Mouse (Mus musculus): ENCODE measurements around the gene Tekt1. TPM values are rescaled to one million over a fixed set of nuclear protein-coding genes. Genes with fewer than 3 reads are reported as not detected.

Gene Tekt1
- polyA plus RNA-seq, 1 experiment from 2014 or later = 1.2 TPM

DNA sequence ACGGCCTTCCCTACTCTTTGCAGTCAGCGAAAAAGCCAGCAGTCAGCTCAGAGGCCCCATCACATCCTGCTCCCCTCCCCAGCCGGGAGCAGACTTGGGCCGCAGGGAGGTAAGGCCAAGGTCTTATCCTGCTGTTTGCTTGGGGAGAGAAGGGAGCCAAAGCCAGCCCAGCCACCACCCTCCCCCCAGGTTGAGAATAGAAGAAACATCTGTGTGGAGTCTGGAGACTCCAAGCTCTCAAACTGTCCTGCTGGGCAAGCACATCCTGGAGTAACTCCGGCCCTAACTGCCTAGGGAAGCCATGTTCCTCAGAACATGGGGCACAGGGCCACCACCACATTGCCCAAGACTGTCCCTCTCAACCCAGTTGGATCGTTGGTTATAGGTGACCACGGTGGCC lies 34.4 kb upstream of the Tekt1 start:
- H3K36me3 ChIP-seq (ENCODE audit: control insufficient read depth, insufficient read depth, low read length) = peaks cover 6% of the 10 kb centered on the region
- H3K4me2 ChIP-seq (replicated peaks; ENCODE audit: low read depth, low read length) = no peak overlapping the region
- ATAC-seq (ENCODE audit: insufficient number of reproducible peaks, insufficient read depth, low FRiP score, low read depth) = peak; percentile 30; the same call in 1 of the 2 replicates
- no peaks in the 10 kb centered on the region for H3K27me3 ChIP-seq (ENCODE audit: control insufficient read depth, insufficient read depth, low read length)
- WGBS = 50% methylated on average over 7 of the region's 7 CpGs
- H3K4me3 ChIP-seq (ENCODE audit: low read depth, low read length) = no peak overlapping the region
- H3K9me3 ChIP-seq (ENCODE audit: control insufficient read depth, low read depth, low read length) = no peaks in the 10 kb centered on the region
- no peak overlapping the region for H3K9ac ChIP-seq (replicated peaks; ENCODE audit: low read depth, low read length)
- peaks cover 22% of the 10 kb centered on the region for H3K4me1 ChIP-seq (ENCODE audit: control insufficient read depth, insufficient read depth, low read length)
- peak overlapping the region; percentile 82; the same call in 1 of the 2 replicates for H3K27ac ChIP-seq (ENCODE audit: low read length)

DNA sequence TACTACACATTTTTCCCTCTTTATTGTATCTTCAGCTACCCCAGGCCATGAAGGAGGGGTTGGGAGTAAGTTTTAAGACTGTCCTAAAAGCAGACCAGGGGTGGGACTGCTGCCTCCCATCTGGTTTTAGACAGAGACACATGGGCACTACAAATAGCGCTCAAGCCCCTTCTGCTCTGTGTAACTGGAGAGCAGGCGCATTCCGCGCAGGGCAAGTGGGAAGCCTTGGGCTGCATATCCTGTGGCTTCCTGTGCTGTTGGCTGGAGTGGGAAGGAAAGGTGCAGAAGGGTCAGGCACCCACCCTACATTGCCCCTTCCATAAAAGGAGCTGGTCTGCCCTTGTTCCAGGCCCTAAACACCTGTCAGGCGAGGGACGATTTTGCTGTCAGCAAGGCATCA lies 33.4 kb upstream of the Tekt1 start:
- Histone ChIP-seq H3K4me3 (ENCODE audit: low read depth, low read length) (no peak overlapping the region), H3K27me3 (ENCODE audit: control insufficient read depth, insufficient read depth, low read length) (no peaks in the 10 kb centered on the region), H3K4me2 (replicated peaks; ENCODE audit: low read depth, low read length) (no peak overlapping the region), H3K9ac (replicated peaks; ENCODE audit: low read depth, low read length) (no peak overlapping the region), H3K27ac (ENCODE audit: low read length) (no peak overlapping the region), H3K9me3 (ENCODE audit: control insufficient read depth, low read depth, low read length) (no peaks in the 10 kb centered on the region), H3K4me1 (ENCODE audit: control insufficient read depth, insufficient read depth, low read length) (peaks cover 22% of the 10 kb centered on the region), H3K36me3 (ENCODE audit: control insufficient read depth, insufficient read depth, low read length) (peaks cover 6% of the 10 kb centered on the region)
- 71% methylated on average over 6 of the region's 6 CpGs for WGBS
- ATAC-seq (ENCODE audit: insufficient number of reproducible peaks, insufficient read depth, low FRiP score, low read depth) = no peak

DNA sequence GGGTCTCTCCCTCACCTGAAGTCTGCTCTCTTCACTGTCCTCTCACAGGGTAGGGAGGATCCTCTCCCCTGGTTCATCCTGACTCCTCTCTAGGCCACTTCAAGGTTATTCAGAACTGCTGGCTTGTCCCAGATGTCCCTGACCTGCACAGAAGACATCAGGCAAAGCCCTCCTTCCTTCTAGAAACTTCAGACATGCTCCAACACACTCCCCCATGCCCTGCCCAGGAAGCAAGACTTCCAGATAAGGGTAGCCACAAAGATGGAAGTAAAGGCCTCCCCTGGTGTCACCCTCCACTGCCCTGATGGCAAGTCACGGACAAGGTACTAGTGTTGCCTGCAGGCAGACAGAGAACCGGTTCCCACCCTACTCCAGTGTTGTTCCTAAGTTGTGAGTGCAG lies 32.5 kb upstream of the Tekt1 start:
- 59% methylated on average over 2 of the region's 2 CpGs for WGBS
- Histone ChIP-seq H3K9me3 (ENCODE audit: control insufficient read depth, low read depth, low read length) (no peaks in the 10 kb centered on the region), H3K36me3 (ENCODE audit: control insufficient read depth, insufficient read depth, low read length) (peaks cover 4% of the 10 kb centered on the region), H3K4me3 (ENCODE audit: low read depth, low read length) (no peak overlapping the region), H3K27me3 (ENCODE audit: control insufficient read depth, insufficient read depth, low read length) (no peaks in the 10 kb centered on the region), H3K4me2 (replicated peaks; ENCODE audit: low read depth, low read length) (no peak overlapping the region), H3K9ac (replicated peaks; ENCODE audit: low read depth, low read length) (no peak overlapping the region), H3K4me1 (ENCODE audit: control insufficient read depth, insufficient read depth, low read length) (peaks cover 22% of the 10 kb centered on the region), H3K27ac (ENCODE audit: low read length) (no peak overlapping the region)
- ATAC-seq (ENCODE audit: insufficient number of reproducible peaks, insufficient read depth, low FRiP score, low read depth) = no peak

DNA sequence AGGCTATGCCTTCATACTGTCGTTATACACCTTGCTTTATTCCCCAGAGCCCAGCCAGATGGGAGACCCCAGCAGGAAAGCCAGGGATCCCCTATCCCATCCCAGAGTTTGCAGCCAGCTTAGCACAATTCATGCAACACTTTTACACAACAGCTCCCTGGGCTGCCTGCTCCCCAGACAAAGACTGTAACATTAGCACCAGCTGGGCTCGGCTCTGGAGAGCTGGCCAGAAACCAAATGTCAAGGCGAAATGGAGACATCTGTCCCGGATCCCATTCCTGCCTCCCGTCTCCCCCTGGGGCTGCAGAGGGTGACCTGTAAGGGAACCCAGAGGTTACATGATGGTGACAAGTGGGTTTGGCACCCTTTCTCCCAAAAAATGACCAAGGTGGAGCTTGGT lies 31.4 kb upstream of the Tekt1 start:
- Histone ChIP-seq H3K27me3 (ENCODE audit: control insufficient read depth, insufficient read depth, low read length) (no peaks in the 10 kb centered on the region), H3K9me3 (ENCODE audit: control insufficient read depth, low read depth, low read length) (no peaks in the 10 kb centered on the region), H3K4me3 (ENCODE audit: low read depth, low read length) (no peak overlapping the region), H3K27ac (ENCODE audit: low read length) (no peak overlapping the region), H3K36me3 (ENCODE audit: control insufficient read depth, insufficient read depth, low read length) (no peaks in the 10 kb centered on the region; the same call in 1 of the 2 replicates), H3K4me1 (ENCODE audit: control insufficient read depth, insufficient read depth, low read length) (peaks cover 22% of the 10 kb centered on the region), H3K4me2 (replicated peaks; ENCODE audit: low read depth, low read length) (no peak overlapping the region), H3K9ac (replicated peaks; ENCODE audit: low read depth, low read length) (no peak overlapping the region)
- 27% methylated on average over 5 of the region's 5 CpGs for WGBS
- no peak for ATAC-seq (ENCODE audit: insufficient number of reproducible peaks, insufficient read depth, low FRiP score, low read depth)

DNA sequence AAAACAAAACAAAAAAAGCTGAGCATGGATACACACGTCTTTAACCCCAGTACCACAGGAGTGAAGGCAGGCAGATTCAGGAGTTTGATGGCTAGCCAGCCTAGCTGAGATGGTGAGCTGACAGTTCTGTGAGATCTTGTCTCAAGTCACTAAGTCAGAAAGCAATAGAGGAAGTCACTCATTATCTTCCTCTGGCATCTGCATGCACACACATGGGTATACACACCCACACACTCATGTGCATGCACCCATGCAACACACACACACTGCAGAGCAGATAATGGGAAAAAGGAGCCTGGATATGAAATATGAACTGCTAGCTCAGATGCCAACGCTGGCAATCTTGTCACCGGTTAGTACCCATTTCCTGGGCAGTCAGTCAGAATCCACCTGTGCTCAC lies 31.0 kb upstream of the Tekt1 start:
- Histone ChIP-seq H3K9ac (replicated peaks; ENCODE audit: low read depth, low read length) (no peak overlapping the region), H3K27ac (ENCODE audit: low read length) (no peak overlapping the region), H3K4me2 (replicated peaks; ENCODE audit: low read depth, low read length) (no peak overlapping the region), H3K27me3 (ENCODE audit: control insufficient read depth, insufficient read depth, low read length) (no peaks in the 10 kb centered on the region), H3K9me3 (ENCODE audit: control insufficient read depth, low read depth, low read length) (no peaks in the 10 kb centered on the region), H3K4me1 (ENCODE audit: control insufficient read depth, insufficient read depth, low read length) (peaks cover 22% of the 10 kb centered on the region), H3K36me3 (ENCODE audit: control insufficient read depth, insufficient read depth, low read length) (no peaks in the 10 kb centered on the region), H3K4me3 (ENCODE audit: low read depth, low read length) (no peak overlapping the region)
- no peak for ATAC-seq (ENCODE audit: insufficient number of reproducible peaks, insufficient read depth, low FRiP score, low read depth)
- 84% methylated on average over 3 of the region's 3 CpGs for WGBS

DNA sequence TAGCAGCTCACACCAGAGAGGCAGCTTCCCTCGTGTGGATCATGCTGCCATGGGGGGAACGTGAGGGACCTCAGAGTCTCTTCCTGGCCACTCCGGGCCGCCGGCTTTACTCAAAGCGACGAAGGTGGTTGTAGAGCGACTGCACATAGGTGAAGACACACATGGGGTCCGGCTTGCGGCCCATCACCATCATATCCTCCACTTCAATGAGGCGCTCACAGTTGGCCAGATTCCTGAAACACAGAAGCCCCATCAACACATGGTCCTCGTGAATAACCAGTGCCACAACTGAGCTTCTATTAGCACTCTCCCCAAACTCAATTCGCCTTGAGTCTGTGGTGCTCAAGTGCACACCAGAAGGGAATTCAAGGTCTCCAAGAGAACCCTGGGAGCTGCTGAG lies 28.9 kb upstream of the Tekt1 start:
- peaks cover 5% of the 10 kb centered on the region; the same call in 1 of the 2 replicates for H3K4me1 ChIP-seq (ENCODE audit: control insufficient read depth, insufficient read depth, low read length)
- H3K36me3 ChIP-seq (ENCODE audit: control insufficient read depth, insufficient read depth, low read length) = no peaks in the 10 kb centered on the region
- H3K4me2 ChIP-seq (replicated peaks; ENCODE audit: low read depth, low read length) = no peak overlapping the region
- H3K9me3 ChIP-seq (ENCODE audit: control insufficient read depth, low read depth, low read length) = no peaks in the 10 kb centered on the region
- 91% methylated on average over 13 of the region's 13 CpGs for WGBS
- no peak overlapping the region for H3K4me3 ChIP-seq (ENCODE audit: low read depth, low read length)
- no peaks in the 10 kb centered on the region for H3K27me3 ChIP-seq (ENCODE audit: control insufficient read depth, insufficient read depth, low read length)
- H3K9ac ChIP-seq (replicated peaks; ENCODE audit: low read depth, low read length) = no peak overlapping the region
- H3K27ac ChIP-seq (ENCODE audit: low read length) = no peak overlapping the region
- ATAC-seq (ENCODE audit: insufficient number of reproducible peaks, insufficient read depth, low FRiP score, low read depth) = no peak

DNA sequence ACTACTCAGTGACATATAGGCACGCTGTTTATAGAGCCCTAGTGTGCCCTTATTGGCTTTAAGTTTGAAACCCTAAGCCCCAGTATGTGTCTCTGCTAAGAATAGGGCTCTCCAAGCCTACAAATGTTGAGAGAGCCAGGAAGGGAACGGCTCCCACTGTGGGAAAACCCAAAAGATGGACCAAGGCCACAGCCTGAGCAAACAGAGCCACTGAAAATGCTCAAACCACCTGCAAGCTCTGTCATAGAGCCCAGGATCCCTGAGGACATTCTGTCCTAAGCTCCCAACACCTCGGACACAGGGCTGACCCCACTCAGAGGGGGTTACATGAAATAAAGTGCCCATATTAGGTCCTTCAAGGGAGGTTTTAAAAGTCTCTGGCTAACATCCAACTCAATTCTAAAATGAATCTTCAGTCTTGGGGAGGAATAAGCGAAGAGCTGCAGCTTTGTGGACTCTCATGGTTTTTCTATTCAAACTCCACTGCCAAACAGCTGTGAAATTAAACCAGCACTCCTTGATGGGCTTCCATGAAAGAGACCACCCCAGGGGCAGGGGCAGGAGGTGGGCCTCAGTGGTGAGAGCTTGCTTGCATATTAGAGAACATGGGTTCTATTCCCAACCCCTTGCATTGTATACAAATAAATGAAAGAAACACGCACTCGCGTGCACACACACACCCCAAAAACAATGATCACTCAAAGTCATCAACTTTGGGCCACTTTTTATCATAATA lies 27.3 kb upstream of the Tekt1 start:
- Histone ChIP-seq H3K4me2 (replicated peaks; ENCODE audit: low read depth, low read length) (no peak overlapping the region), H3K4me1 (ENCODE audit: control insufficient read depth, insufficient read depth, low read length) (no peaks in the 10 kb centered on the region), H3K36me3 (ENCODE audit: control insufficient read depth, insufficient read depth, low read length) (no peaks in the 10 kb centered on the region), H3K4me3 (ENCODE audit: low read depth, low read length) (no peak overlapping the region), H3K27me3 (ENCODE audit: control insufficient read depth, insufficient read depth, low read length) (no peaks in the 10 kb centered on the region), H3K9ac (replicated peaks; ENCODE audit: low read depth, low read length) (no peak overlapping the region), H3K27ac (ENCODE audit: low read length) (no peak overlapping the region), H3K9me3 (ENCODE audit: control insufficient read depth, low read depth, low read length) (no peaks in the 10 kb centered on the region)
- 80% methylated on average over 7 of the region's 7 CpGs for WGBS
- ATAC-seq (ENCODE audit: insufficient number of reproducible peaks, insufficient read depth, low FRiP score, low read depth) = no peak

DNA sequence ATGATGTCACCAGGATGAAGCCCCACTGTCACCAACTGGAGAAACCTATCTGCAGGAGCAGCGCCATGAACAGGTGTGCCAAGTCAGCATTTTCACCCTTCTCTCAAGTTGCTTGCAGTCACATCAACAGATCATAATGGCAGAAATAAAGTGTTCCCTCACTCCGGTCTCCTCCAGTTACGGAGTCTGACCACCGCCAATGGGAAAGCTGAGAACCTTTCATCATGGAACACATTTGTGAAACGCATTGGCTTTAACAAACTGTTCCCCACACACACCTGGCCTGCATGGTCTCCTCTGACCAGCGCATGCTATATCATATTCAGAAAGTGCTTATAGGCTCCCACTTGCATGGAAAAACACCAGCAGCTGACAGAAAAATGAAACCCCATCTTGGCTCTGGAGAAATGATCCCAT lies 25.9 kb upstream of the Tekt1 start:
- H3K4me2 ChIP-seq (replicated peaks; ENCODE audit: low read depth, low read length) = no peak overlapping the region
- ATAC-seq (ENCODE audit: insufficient number of reproducible peaks, insufficient read depth, low FRiP score, low read depth) = no peak
- H3K4me3 ChIP-seq (ENCODE audit: low read depth, low read length) = no peak overlapping the region
- H3K27ac ChIP-seq (ENCODE audit: low read length) = no peak overlapping the region
- H3K9ac ChIP-seq (replicated peaks; ENCODE audit: low read depth, low read length) = no peak overlapping the region
- WGBS = 91% methylated on average over 6 of the region's 6 CpGs
- no peaks in the 10 kb centered on the region for H3K27me3 ChIP-seq (ENCODE audit: control insufficient read depth, insufficient read depth, low read length)
- H3K36me3 ChIP-seq (ENCODE audit: control insufficient read depth, insufficient read depth, low read length) = no peaks in the 10 kb centered on the region
- H3K9me3 ChIP-seq (ENCODE audit: control insufficient read depth, low read depth, low read length) = no peaks in the 10 kb centered on the region
- no peaks in the 10 kb centered on the region for H3K4me1 ChIP-seq (ENCODE audit: control insufficient read depth, insufficient read depth, low read length)

DNA sequence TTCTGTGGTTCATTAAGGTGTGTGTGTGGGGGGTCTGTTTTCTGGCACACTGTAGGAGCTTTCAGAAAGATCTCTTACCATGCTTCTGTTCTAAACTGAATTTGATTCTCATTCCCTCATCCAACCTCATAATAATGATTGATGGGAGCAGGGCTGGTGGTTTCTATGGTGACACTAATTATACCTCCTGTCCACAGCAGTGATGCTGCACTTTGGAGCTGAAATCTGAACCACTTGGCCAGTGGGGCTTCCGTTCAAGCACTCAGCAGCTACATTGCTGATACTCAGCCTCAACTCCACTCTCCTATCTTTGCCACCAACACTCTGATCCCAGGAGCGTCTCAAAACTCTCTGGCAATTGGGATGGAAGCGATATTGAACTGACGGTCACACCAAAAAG lies 17.1 kb upstream of the Tekt1 start:
- Histone ChIP-seq H3K27me3 (ENCODE audit: control insufficient read depth, insufficient read depth, low read length) (no peaks in the 10 kb centered on the region), H3K4me2 (replicated peaks; ENCODE audit: low read depth, low read length) (no peak overlapping the region)
- WGBS = 62% methylated on average over 4 of the region's 4 CpGs

More for the DNA sequence above, 17.1 kb upstream of the Tekt1 start:
- ATAC-seq (ENCODE audit: insufficient number of reproducible peaks, insufficient read depth, low FRiP score, low read depth) = no peak
- no peak overlapping the region for H3K9ac ChIP-seq (replicated peaks; ENCODE audit: low read depth, low read length)
- no peak overlapping the region for H3K27ac ChIP-seq (ENCODE audit: low read length)
- H3K9me3 ChIP-seq (ENCODE audit: control insufficient read depth, low read depth, low read length) = no peaks in the 10 kb centered on the region
- H3K36me3 ChIP-seq (ENCODE audit: control insufficient read depth, insufficient read depth, low read length) = no peaks in the 10 kb centered on the region
- no peak overlapping the region for H3K4me3 ChIP-seq (ENCODE audit: low read depth, low read length)
- H3K4me1 ChIP-seq (ENCODE audit: control insufficient read depth, insufficient read depth, low read length) = no peaks in the 10 kb centered on the region

Measured in stomach, embryonic 14.5 days (tissue).